Mouse (Mus musculus) layer of hippocampus, postnatal 36 days (tissue): Measurements from ENCODE around the gene Tap2. TPM values are rescaled to one million over a fixed set of nuclear protein-coding genes. Genes with fewer than 3 reads are reported as not detected.

ENCODE experiments used
- DNase-seq, 2 experiments: peaks; one replicate each; pipeline ENCODE4 v3.0.0; 2022
- total RNA-seq, 2 experiments: library from RNA; stranded (reverse); gene quantifications; 2 replicates each; pipeline ENCODE4 v1.2.3; 2021

Gene Tap2
- total RNA-seq, 2 experiments from 2014 or later: 8.5 to 10.3 TPM

DNA sequence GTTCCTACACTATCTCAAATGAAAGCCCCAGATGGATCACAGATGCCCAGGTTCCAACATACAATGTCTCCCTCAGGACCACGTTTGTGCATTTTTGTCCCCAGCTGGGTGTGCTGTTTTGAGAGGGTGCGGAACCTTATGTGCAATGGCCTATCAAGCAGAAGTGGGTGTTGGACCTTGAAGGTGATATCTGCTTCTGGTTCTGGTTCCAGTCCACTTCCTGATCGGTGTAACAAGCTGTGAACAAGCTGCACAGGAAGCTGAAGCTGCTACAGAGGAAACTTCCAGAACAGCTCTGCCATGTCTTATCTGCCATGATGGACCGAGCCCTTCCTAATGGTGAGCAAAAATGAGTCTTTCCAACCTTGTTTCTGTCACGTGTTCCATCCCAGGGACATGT is 53.2 kb downstream of the Tap2 start:
- no peak for DNase-seq

DNA sequence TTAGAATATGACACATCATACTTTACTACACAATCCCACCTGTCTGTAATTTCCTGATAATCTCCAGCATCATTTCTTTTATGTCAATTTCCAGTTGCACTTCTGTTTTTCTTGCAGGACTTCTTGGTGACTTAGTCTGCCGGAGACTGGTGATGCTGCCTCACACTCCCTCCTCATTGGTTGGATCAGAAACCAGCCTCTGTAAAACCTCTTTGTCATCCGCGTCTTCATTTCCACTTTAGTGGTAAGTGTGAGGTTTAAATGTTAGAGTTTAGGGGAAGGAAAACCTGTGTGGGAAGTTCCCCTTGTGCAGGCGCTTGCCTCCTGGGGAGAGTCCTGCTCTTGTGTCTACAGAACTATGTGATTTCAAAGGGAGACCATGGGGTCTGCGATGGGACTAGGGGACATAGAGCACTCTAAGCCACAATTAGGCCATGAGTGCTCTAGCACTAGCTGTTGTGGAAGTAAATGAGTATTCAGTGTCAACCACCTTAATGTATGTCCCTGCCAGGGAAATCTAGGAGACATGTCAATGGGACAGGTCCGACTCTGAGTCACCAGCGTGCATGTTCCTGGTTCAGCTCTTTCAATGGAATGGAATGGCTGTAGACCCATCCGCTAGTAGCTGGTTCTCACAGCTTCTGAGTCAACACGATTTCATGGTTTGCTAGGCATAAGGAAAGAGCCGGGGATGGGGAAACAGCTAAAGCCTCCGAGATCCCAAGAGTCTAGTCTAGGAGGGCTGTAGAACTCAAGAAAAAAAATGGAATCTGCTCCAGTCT is 54.5 kb downstream of the Tap2 start, which contains the start of gene H2-Ab1:
TSS of gene H2-Ab1 (plus strand) at position 96 of the 782 bp plus-strand sequence.
- peak; percentile 77 to 83 for DNase-seq

DNA sequence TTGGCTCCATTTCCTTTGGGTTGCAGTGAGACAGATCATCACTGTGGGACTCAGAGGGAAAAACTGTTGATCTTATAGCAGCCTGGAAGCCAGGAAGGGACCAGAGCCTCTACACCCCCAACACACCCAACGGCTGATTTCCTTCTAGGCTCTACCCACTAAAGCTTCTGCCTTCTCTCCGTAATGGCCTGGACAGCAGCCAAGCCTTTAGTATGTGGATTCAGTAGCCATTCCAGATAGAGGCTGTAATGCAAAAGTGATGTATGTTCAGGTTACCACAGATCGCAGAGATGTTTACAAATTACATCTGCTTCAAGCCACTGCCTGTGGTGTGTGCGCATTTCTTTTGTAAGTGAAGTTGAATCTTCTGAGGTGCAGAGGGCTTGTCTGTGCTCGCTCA is 57.2 kb downstream of the Tap2 start:
- DNase-seq: no peak

DNA sequence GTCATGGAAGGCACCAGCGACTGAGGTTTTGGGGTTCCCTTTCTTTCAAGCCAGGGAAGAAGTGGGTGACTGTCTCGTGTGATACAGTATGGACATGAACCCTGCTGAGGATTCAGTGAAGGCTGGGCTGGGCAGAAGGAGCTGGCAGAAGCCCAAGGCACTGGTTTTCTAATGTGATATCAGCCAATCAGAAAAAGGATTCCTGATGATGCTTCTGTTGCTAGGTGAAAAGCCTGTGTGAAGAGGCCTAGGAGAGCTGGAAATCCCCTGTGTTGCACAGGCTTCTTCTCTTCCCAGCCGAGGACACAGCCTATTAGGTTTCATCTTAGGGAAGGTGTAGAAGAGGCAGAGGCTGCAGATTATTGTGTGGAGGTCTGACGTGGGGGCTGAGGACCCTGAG is 58.2 kb downstream of the Tap2 start:
- peak; percentile 37 to 54 for DNase-seq

DNA sequence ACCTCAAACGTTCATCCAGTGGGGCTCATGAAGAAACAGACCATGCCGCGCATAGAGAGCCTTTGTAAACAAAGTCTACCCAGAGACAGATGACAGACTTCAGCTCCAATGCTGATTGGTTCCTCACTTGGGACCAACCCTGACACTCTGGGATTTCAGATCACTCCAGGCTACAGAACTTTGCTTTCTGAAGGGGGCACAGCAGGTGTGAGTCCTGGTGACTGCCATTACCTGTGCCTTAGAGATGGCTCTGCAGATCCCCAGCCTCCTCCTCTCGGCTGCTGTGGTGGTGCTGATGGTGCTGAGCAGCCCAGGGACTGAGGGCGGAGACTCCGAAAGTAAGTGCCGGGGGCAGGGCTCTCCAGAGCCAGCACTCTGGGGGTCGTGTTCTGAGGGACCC is 59.7 kb downstream of the Tap2 start:
- peak; percentile 31 to 58 for DNase-seq

DNA sequence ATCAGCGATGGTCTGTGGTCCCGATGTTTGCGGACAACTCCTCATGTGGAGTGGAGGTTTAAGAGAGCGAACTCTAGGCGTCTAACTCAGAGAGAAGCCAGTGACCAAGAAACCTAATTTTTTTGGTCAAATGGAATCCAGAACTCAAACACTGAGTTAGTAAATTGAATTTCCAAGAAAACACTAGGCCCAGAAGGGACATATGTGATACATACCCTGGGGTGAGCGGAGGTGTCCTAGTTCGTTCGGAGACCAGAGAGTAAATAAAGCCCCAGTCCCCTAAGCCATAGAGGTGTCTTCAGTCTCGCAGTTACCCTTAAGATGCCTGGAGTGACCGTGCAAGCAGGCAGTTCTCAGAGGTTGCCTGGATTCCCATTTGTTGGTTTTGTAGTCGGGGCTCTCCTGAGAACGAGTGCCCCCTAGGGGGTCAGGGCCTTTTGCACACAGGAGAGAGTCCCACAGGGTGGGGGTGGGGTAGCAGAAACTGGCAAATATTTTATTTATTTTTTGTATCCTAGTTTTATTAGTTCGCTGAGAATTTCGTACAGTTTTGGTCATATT is 60.6 kb downstream of the Tap2 start:
- DNase-seq: no peak

DNA sequence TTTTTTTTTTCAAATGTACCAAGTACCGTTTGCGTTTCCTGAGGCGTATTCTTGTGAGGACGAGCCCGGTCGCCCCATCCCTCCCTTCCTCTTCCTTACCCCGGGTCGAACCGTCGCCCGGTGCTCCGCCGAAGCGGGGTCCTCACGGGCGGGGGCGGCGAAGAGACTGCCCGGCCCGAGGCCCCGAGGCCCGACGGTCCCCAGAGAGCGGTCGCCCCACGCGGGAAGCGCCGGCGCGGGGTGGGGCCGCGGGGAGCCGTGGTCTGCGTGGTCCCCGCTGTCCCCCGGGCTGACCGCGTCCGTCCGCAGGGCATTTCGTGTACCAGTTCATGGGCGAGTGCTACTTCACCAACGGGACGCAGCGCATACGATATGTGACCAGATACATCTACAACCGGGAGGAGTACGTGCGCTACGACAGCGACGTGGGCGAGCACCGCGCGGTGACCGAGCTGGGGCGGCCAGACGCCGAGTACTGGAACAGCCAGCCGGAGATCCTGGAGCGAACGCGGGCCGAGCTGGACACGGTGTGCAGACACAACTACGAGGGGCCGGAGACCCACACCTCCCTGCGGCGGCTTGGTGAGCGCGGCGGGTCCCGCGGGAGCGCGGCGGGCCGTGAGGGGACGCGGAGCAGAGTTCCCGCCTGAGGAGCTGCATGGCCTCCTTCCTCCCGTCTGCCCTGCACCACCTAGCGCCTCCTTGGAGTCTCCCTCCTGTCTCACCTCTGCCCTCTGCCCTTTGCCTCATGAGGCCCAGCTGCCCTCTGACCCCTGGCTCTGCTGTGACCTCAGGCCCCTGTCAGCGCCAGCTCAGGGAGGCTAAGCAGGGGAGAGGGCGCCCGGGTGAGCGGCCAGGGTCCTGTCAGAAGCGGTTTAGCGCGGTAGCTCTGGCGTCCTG is 61.4 kb downstream of the Tap2 start:
- DNase-seq: no peak

Other genes with a start within 250 kb of the Tap2 start
- gene Vps52, start 247.7 kb upstream of the Tap2 start, total RNA-seq: 10 to 100 TPM; 80.0 to 84.8 TPM
- gene Rps18, start 247.5 kb upstream of the Tap2 start, total RNA-seq: 100 to 1,000 TPM; 327 to 330 TPM
- 10 to 100 TPM; 16.3 to 16.9 TPM for gene H2-K1, start 203.2 kb upstream of the Tap2 start, total RNA-seq
- 10 to 100 TPM; 39.6 to 42.9 TPM for gene Ring1, start 178.8 kb upstream of the Tap2 start, total RNA-seq
- 10 to 100 TPM; 60.2 to 61.7 TPM for gene H2-Ke6, start 175.5 kb upstream of the Tap2 start, total RNA-seq
- 10 to 100 TPM; 88.5 to 92.6 TPM for gene Slc39a7, start 171.8 kb upstream of the Tap2 start, total RNA-seq
- gene Rxrb, start 171.7 kb upstream of the Tap2 start, total RNA-seq: 10 to 100 TPM; 77.8 to 79.2 TPM
- gene Col11a2, start 164.1 kb upstream of the Tap2 start, total RNA-seq: 10 to 100 TPM; 20.3 to 21.8 TPM
- gene H2-Oa, start 111.2 kb upstream of the Tap2 start, total RNA-seq: under 1 TPM; 0.35 to 0.42 TPM
- gene H2-DMa, start 84.0 kb upstream of the Tap2 start, total RNA-seq: 10 to 100 TPM; 26.7 to 31.7 TPM
- 100 to 1,000 TPM; 182 to 193 TPM for gene Brd2, start 80.9 kb upstream of the Tap2 start, total RNA-seq
- under 1 TPM; 0.67 to 0.96 TPM for gene H2-DMb2, start 60.2 kb upstream of the Tap2 start, total RNA-seq
- 1 to 10 TPM in 1 of 2 experiments, under 1 TPM in 1; 0.95 to 1.7 TPM for gene H2-DMb1, start 50.5 kb upstream of the Tap2 start, total RNA-seq
- 1 to 10 TPM; 3.4 to 3.5 TPM for gene Tap1, start 16.0 kb upstream of the Tap2 start, total RNA-seq
- gene Psmb9, start 15.8 kb upstream of the Tap2 start, total RNA-seq: 1 to 10 TPM; 1.2 to 1.7 TPM
- 1 to 10 TPM; 2.7 to 3.2 TPM for gene Psmb8, start 5.8 kb upstream of the Tap2 start, total RNA-seq
- gene H2-Ob, start 35.4 kb downstream of the Tap2 start, total RNA-seq: under 1 TPM in 1 of 2 experiments, not detected in 1; 0.47 TPM
- gene H2-Ab1, start 54.2 kb downstream of the Tap2 start, total RNA-seq: 1 to 10 TPM; 1.6 to 1.9 TPM
- 1 to 10 TPM in 1 of 2 experiments, under 1 TPM in 1; 0.87 to 1.3 TPM for gene H2-Aa, start 84.3 kb downstream of the Tap2 start, total RNA-seq
- gene H2-Eb1, start 102.3 kb downstream of the Tap2 start, total RNA-seq: 1 to 10 TPM; 1.3 TPM
- not detected for gene H2-Eb2, start 122.1 kb downstream of the Tap2 start, total RNA-seq
- under 1 TPM; 0.43 to 0.82 TPM for gene Btnl2, start 151.3 kb downstream of the Tap2 start, total RNA-seq
- gene Btnl1, start 173.6 kb downstream of the Tap2 start, total RNA-seq: not detected
- 1 to 10 TPM; 2.3 to 3.6 TPM for gene BC051142, start 195.3 kb downstream of the Tap2 start, total RNA-seq